Mouse (Mus musculus) CH12F3 (cell line): ENCODE data around the gene Zdhhc18.
"Not testable (repeated sequence)": the region's sequence is repeated elsewhere in the genome, so short reads cannot be mapped to it uniquely, and the experiment has no call there.

Source experiments
- in situ Hi-C: fragments of 300-500 bp; cut with MboI; formaldehyde crosslinking; loops from 2 replicates; pipeline ENCODE4 v1.14.3; 2020; ENCODE audit warnings: low sequenced_read_pairs

Gene Zdhhc18

DNA sequence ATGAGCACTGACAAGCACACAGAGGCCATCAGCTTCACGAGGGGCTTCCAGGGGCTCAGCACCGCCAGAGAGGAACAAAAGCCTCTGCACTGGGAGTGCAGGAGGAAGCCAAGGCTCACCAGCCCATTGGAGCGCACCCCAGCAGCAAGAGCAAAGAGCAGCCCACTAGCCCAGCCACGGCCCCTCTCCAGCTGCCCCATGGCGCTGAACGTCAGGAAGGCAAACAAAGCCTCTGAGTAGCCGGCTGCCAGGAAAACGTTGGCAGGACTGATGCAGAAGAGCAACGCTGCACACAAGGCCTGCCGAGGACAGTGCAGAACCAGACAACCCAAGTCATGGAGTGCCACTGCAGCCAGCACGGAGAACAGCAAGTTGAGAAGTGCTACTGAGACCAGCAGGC is 15.2 kb upstream of the Zdhhc18 start:
- in situ Hi-C loops: loop anchor here (10.0 kb wide), 1 partner anchor 160 kb away; no protein-coding TSS in a partner anchor

DNA sequence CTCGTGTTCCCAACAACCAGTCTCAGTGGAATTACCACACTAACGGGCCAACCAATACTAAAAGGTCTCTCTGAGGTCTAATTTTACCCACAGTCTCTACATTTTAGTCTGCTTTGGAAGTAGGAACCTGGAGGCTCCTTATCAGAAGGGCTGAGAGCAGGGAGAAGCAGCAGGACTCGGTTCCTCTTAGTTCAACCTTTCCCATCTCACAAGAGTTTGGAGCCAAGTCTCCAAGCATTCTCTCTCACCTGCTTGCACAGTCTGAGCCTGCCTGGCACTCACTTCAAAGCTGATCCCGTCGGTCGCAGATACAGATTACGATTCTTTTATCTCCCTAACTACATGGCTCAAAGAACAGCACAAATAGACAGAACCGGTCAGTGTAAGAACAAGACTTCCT is 13.0 kb upstream of the Zdhhc18 start:
- in situ Hi-C loops: loop anchor here (10.0 kb wide), 1 partner anchor 162 kb away; no protein-coding TSS in a partner anchor

- in situ Hi-C loops: loop anchor here (10.0 kb wide), 1 partner anchor 162 kb away; no protein-coding TSS in a partner anchor
Measured at GRCm38 (mm10) chr4:133662421-133662820, 12.5 kb upstream of the Zdhhc18 start.

- in situ Hi-C loops: loop anchor here (10.0 kb wide), 1 partner anchor 164 kb away; no protein-coding TSS in a partner anchor
Measured at GRCm38 (mm10) chr4:133660193-133661155, 10.5 kb upstream of the Zdhhc18 start.

DNA sequence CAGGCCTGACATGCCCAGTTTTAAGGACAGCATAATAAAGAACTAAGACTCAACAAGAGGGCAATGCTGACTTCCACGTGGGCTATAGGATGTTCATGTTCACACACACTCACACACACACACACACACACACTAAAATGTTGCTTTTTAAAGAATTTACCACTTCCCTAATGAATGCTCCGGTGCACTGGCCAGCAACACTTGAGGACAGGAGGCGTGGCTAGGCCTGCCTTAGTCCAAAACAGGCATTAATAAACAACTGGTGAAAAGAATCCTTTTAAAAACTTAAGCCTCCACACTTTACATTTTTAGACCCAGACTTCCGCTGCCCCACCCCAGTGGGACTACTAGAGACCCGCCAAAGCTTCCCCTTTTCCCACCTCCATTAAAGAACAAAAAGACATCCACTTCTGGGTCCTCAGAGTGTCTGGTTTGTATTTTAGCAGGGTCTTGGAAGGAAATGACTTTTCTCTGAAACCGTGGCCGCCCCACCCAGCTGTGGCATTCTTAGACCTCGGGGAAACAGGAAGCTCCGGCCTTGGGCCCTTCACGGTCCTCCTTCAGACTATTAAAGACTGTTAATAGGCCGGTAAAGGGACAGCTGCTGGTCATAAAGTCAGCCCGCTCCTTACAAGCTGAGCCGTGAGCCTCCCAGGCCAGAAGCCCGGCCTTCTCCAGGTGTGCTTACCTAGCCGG is 9.7 kb upstream of the Zdhhc18 start:
- in situ Hi-C loops: loop anchor here (10.0 kb wide), 1 partner anchor 165 kb away; no protein-coding TSS in a partner anchor

GRCm38 (mm10) chr4:133658729-133659128 is 8.8 kb upstream of the Zdhhc18 start:
- in situ Hi-C loops: no loop called here

DNA sequence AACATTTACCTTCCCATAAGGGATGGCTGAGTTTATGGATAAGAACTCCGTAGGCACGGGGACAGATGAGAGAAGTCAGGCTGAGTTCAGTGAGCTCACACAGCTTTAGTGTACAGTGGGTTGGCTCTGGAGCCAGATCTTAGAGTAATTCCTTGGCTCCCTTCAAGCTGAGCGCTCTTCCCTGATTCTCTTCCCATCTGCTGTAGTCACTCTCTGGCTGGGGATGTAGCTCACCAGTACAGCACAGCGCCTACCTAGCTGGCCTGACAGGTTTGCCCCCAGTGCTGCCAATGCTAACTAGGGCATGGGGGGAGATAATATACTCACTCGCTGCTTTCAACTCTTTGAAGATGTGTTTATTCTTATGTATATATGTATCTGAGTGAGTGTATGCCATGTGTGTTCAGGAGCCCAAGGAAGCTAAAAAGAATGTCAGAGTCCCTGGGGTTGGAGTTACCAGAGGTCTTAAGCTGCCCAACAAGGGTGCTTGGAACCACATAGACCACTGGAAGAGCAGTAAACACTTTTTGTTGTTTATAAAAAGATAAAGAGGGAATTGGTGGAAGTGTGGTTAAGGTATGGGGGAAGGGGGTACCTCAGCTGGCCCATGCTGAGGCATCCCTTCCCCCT is 8.0 kb upstream of the Zdhhc18 start:
- in situ Hi-C loops: no loop called here

DNA sequence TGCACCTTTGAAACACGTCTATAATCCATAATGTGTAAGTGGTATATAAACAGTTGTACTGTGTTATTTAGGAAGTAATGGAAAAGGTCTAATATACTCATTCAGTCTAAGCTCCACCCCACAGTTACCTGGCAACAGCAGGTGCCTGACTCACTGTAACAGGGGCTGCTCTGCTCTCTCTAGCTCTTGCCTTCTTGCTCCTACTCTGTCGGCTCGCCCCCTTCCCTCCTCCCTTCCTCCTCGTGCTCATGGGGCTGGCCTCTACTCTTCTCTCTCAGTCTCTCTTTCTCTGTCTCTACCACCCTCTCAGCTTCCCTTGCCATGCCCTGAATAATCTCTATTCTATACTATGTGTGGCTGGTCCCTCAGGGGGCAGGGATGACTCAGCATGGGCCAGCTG is 7.0 kb upstream of the Zdhhc18 start:
- in situ Hi-C loops: no loop called here

- in situ Hi-C loops: no loop called here
Measured at GRCm38 (mm10) chr4:133656294-133656693, 6.3 kb upstream of the Zdhhc18 start.

- in situ Hi-C loops: not testable (repeated sequence)
Measured at GRCm38 (mm10) chr4:133654070-133654469, 4.1 kb upstream of the Zdhhc18 start.

- in situ Hi-C loops: no loop called here
Measured at GRCm38 (mm10) chr4:133652746-133653145, 2.8 kb upstream of the Zdhhc18 start.

GRCm38 (mm10) chr4:133651986-133652385 is 2.0 kb upstream of the Zdhhc18 start:
- in situ Hi-C loops: no loop called here

DNA sequence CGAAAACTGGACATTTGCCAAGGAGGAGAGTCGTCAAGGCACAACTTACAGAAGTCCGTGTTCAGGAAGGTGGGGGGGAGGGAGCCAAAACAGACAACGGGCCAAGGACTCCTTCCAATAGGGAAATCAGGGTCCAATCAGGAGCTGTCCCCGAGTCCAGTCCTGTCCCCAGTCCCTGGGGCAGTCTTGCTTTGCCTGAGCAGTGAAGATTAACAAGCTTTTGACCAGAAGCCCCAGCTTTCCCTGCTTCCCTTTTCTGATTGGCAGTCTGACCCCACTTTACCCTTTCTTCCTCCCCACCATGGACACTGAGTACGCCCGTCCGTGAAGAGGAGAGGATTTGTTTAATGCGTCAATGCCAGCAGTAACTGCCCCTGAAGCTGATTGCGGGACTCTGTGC is 1.5 kb upstream of the Zdhhc18 start:
- in situ Hi-C loops: no loop called here

GRCm38 (mm10) chr4:133649464-133649863 is 490 bp downstream of the Zdhhc18 start:
- in situ Hi-C loops: not testable (repeated sequence)

GRCm38 (mm10) chr4:133645680-133646079 is 4.3 kb downstream of the Zdhhc18 start:
- in situ Hi-C loops: no loop called here

GRCm38 (mm10) chr4:133645195-133645594 is 4.8 kb downstream of the Zdhhc18 start:
- in situ Hi-C loops: no loop called here

DNA sequence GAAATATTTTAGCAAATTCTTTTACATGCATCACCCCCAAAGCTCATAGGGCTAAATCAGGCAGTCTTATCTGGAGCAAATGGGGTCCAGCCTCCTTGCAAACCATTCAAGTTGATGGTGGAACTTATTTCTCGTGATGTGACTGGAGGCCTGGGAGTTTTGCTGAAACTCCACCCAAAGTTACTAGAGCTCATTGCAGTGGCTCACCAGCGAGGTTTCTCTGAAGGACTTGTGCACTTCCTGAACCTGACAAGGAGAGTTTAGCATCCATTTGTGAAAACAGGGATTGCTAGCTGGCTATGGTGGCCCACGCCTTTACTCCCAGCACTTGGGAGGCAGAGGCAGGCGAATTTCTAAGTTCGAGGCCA is 15.9 kb downstream of the Zdhhc18 start:
- in situ Hi-C loops: no loop called here

DNA sequence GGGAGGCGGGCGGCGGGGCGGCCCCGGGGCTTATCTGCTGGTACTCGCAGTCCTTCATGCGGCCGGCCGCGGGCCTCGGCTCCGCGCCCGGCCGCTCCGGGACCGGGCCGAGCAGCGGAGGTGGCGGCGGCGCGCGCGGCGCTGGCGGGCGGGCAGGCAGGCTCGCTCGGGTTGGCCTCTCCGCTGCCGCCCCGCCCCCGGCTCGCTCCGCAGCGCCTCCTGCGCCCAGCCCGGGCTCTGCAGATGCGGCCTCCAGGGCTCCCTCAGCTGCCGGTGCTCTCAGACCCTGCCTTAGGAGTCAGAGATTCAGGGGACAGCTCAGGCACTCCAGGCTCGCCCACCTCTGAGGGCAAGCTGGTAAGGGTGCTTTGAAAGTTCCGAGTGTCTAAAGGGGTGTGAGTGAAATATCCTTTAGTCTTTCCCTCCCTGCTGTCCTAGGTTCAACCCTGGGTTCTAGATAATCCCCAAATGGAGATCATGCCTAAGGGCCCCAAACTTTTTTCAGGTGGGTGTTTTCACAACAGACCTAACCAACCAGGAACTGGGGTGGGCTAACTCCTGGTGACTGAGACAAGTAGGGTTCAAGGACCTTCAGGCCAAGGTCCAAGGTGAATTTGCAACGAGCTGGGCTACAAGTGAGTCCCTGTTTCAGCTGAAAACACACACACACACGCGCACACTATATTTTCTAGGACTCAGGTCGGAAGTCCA is 16.5 kb downstream of the Zdhhc18 start:
- in situ Hi-C loops: no loop called here

DNA sequence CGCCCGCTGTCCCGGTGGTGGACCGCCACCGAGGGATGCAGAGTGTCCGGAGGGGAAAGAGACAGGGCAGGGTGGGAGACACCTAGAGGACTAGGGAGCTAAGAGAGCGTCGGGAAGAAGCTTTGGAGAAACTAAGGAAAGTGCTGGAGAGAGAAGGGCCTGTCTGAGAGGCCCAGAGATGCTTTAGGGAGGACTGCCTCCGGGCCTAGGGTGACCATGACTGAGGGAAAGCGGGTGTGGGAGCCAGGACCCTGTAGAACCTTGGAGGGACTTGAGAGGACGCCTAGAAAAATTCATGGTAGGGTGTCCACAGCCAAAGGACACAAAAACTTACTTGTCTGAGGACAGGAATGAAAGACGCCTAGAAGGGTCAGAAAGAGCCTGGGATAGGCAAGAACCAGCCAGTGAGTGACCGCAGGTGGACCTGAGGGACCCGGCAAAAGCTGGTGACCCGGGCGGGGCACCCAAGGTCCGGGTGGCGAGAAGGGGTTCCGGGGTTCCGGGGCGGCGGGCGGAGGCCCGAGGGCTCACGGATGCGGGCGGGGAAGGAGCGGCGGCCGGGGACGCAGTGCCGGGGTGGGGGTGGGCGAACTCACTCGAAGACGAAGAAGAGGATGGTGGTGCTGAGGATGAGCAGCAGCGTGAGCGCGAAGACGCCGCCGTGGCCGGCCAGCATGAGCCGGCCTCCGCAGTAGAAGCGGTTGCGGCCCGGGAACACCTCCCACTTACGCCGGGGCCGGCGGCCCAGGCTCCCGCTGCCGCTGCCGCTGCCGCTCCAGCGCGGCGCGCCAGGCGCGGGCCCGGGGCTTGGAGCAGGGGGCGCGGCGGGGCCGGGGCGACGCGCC is 17.2 kb downstream of the Zdhhc18 start:
- in situ Hi-C loops: no loop called here
